Mouse (Mus musculus) left cerebral cortex, postnatal 25 days (tissue): Measurements from ENCODE around the gene Ptpn3. TPM values are rescaled to one million over a fixed set of nuclear protein-coding genes. Genes with fewer than 3 reads are reported as not detected.

Experiments
- DNase-seq, 2 experiments: peaks; one replicate each; pipeline ENCODE4 v3.0.0; 2022; ENCODE audit warnings: low spot score in 2 of 2, mixed read lengths in 1 of 2
- intact Hi-C: fragments of 180-260 bp; cut with DNase I; formaldehyde crosslinking; loops from one replicate; pipeline ENCODE4 v1.15.1; 2025
- total RNA-seq, 2 experiments: library from RNA; stranded (reverse); gene quantifications; 2 replicates each; pipeline ENCODE4 v1.2.3; 2021

The Ptpn3 gene
- total RNA-seq, 2 experiments from 2014 or later: 59.8 to 68.8 TPM

DNA sequence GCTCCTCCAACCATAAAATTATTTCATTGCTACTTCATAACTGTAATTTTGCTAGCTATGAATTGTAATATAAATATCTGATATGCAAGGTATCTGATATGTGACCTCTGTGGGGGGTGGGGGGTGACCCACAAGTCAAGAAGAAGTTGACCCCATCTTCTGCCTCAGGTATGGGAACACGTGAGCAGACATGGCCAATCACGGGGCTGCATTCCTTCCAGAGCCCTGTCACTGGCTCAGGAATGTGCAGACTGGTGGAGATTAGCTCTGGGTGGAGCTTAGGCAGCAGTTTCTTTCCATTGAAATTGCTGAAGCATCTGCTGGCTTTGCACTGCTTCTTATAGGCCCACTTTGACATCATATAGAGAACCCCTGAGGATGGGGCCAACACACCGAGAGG, 153.5 kb downstream of the Ptpn3 start:
- intact Hi-C loops: no loop called here
- no peak for DNase-seq

DNA sequence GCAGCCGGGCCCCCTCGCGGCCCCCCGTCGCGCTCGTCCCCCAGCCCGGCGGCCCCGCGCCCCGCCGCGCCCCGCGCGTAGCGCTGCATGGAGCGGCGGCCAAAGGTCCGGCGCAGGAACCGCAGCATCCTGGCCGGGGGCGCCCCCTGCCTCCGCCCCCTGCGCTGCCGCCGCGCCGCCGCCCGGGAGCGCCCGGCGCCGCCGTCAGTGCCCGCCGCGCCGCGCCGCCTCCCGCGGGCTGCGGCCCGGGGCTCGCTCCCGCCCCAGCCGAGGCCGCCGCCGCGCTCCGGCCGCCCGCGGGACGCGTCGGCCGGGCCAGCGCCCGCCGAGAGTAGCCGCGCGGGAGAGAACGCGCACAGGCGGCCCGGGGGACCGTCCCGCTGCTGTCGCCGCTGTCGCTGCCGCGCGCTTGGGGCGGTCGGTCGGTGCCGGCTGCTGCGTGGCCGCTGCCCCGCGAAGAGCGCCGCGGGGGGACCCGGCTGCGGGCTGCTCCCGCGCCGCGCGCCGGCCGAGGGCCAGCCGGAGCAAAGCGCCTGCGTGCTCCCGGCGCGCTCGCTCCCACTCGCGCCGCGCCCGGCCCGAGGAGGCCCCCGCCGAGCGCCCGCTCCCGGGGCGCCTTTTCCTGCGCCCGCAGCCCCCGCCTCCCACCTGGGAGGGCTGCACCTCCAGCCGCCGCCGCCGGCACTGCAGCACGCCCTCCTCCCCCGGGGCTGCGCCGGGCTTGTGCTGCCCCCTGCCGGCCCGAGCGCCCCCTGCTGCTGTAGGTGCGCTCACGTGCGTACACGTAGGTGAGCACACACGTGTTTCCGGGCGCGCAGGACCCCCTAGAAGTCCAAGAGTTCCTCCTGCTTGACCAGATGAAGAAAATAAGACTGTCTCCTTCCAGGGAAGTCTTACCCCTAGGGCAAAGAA, 158.4 kb downstream of the Ptpn3 start, which contains the start of gene Epb41l4b:
Gene Epb41l4b, minus strand, starts transcription at position 412 of the 912 bp plus-strand sequence.
- intact Hi-C loops: loop anchor here (2.0 to 5.0 kb wide), 2 partner anchors 78 to 126 kb away; no protein-coding TSS in a partner anchor
- DNase-seq: peak; percentile 81 to 86

DNA sequence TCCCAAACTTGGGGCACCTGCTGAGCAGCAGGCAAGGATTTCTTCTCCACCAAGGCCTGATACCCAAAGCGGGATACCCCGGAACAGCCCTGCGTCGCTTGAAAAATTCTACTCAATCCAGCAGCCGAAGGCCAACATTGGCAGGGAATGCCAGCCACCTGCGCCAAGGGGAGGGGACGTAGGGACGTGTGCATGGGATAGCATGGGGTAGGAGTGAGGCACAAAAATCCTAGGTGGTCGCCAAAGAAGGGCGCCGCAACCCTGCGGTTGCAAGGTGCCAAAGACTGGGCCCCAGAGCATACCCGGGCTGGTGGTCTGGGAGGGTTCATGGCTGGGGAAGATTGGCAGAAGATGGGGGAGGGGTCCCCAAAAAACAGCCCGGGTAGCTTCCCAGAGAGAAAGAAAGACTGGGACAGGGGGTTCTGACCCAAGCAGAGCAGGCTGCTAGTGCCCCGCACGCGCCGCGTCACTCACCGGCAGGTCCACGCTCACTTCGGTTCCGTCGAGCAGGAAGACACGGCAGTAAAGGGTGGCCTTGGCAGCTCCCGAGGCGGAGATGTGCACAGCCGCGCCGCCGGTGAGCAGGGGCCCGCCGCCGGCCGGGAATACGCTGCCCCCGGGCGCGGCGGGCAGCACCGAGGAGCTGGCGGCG, 159.1 kb downstream of the Ptpn3 start:
- no peak for DNase-seq
- intact Hi-C loops: loop anchor here (2.0 to 5.0 kb wide), 2 partner anchors 78 to 125 kb away; no protein-coding TSS in a partner anchor

DNA sequence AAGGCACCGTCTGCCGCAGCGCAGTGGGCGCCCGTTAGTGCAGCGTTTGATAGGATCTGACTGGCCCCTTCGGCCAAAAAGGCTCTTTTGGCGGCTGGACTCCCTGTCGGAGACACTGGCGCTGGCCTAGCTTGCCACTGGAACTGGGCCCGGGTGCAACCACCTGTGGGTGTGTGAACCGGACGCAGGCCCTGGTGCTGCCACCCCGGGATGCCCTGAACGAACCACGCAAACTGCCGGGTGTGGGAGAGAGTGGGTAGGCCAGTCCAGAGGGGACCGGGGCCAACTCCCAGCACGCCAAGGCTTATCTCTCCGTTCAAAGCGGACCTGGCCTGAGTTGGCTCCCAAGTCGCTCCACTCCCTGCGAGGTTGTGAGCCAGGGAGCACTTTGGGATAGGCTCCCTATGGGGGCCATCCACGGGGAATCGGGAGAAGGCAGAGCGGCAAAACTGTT, 159.7 kb downstream of the Ptpn3 start:
- intact Hi-C loops: loop anchor here (2.0 to 5.0 kb wide), 2 partner anchors 77 to 125 kb away; no protein-coding TSS in a partner anchor
- DNase-seq: peak in 1 of 2 experiments; percentile 23

DNA sequence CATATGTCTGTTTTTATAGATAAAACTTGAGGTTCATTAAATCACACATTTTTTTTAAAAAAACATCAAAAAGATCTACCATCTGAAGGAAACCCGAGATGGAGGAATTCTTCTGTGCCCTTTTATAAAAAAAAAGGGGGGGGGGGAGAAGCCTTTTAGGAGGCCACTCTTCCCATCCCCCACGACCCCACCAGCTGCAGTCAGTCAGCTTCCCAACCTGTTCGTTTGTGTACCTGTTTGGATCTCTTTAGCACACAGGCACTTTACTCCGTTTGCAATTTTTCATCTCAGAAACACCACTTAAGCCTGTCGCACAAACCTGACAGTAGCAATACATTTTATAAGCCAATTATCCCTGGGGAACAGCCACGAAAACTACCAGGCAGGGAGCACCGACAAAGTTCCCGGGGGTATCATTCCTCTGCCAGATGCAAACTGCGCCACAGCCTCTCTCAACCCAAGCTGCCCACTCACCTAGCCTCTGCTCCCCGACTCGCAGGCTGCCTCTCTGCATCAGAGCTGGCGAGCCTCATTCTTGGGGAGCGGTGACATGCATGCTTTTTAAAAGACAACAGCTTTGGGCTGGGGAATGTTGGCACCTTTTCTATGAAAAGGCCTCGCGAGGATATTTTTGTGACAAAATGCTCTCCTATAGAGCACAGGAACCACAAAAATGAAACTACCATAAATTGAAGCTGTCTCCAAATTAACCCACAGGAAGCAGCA, 160.5 kb downstream of the Ptpn3 start:
- DNase-seq: peak; percentile 31 to 45

More for the DNA sequence above, 160.5 kb downstream of the Ptpn3 start:
- intact Hi-C loops: loop anchor here (5.0 kb wide), 1 partner anchor 124 kb away; no protein-coding TSS in a partner anchor

Other genes starting within 250 kb of the Ptpn3 start
- 10 to 100 TPM; 30.2 to 31.9 TPM for gene Epb41l4b, start 158.4 kb downstream of the Ptpn3 start, total RNA-seq
- gene Palm2, start 132.4 kb upstream of the Ptpn3 start, total RNA-seq: 10 to 100 TPM; 65.7 to 74.2 TPM